Mouse (Mus musculus) urinary bladder, postnatal 14 days (tissue): Measurements from ENCODE around the gene Pax9.

Experiments
- DNase-seq: peaks from one replicate; pipeline ENCODE4 v3.0.0; 2021; ENCODE audit warnings: low spot score

Gene Pax9

GRCm38 (mm10) chr12:56697011-56697740, 5.6 kb downstream of the Pax9 start:
- no peak for DNase-seq

- DNase-seq, result no peak
These were observed 6.2 kb downstream of the Pax9 start for GRCm38 (mm10) chr12:56697785-56698184.

DNA sequence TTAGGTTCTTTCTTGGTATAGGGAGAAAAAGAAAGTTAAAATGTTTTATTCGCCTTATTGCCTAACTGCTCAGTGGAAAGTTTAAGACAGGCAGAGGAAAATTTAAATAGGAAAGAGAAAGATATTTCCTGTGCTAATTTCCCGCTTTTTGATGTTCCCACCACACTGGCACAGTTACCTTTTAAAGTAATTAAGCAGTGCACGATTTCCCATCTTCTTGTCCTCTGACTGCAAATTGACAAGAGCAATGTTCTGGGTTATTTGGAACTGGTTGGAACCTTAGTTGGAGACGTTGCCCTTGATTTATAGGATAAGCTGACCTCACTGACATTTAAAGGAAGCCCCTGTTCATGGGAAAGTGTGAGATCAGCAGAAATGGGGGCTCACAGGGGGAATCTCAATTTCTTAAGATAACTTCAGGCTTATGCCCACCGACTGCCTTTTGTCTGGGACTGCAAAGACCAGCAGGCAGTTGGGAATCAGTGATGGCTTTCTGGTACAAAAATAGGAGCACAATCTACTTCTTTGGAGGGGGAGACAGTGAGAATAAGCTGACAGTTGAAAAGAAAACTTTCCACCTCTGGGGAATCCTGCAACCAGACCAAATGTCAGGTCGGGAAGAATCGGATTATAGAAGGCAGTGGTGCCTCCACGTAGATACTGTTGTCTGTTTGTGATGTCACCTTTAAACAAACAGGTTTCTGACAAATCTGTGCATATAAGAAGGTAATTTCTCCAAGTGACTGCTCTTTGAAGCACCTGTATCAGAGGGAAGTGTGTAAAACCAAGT, 6.8 kb downstream of the Pax9 start:
- DNase-seq, result no peak

DNA sequence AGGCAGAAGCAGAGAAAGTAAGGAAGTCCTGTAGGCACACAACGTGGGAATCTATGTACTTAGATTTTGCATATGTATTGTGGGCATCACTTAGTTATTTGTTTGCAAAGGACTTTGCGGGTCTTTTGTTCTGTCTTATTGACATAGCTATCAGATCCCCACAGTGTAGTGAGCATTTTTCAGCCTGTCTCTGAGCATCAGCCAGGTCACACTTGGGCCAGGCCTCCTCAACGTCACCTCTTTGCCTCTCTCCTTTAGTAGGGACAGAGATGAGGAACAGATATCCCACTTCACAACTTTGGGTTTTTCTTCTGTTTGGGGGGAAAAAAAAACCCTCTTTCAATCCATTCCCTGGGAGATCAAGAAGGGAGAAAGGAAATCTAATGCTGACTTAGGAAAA, 7.8 kb downstream of the Pax9 start:
- DNase-seq, result no peak

DNA sequence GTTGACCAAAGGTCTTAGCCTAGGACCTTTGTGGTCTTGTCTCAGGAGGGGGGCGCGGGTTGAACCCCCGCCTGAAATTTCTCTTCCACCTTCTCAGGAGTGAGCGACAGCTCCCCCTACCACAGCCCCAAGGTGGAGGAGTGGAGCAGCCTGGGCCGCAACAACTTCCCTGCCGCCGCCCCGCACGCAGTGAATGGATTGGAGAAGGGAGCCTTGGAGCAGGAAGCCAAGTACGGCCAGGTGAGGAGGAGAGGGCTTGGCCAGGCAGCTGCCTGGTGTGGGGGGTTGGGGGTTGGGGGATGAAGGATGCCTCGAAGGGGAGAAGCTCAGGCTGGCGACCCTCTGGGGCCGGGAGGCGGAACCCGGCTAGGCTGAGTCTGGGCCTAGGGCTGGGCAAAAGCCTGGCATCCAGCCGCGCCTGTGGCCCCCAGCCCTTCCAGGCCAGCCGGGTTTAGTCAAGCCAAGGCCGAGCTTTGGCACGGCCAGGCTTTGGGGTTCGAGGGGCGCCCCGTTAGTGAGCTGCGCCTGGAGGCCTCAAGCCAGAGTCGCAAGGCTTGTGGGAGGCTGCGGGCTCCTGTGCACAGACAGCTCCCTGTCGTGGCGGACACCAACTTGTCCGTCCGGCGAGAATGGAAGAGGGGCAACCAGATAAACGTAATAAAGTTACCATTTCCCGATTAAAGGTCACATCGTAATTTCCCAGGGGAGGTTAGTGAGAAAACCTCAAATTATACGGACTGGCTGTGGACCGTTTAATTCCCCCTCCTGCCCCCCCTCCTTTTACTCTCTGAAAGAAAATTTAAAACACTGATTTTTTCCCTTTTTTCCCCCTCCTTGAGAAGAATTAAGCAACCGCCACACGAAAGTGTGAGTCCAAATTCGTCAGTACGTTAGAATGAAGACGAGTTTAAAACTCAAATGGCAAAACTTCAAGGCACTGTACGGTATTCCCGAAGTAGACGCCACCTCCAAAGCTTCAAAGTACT, 8.6 kb downstream of the Pax9 start:
- DNase-seq, result no peak

DNA sequence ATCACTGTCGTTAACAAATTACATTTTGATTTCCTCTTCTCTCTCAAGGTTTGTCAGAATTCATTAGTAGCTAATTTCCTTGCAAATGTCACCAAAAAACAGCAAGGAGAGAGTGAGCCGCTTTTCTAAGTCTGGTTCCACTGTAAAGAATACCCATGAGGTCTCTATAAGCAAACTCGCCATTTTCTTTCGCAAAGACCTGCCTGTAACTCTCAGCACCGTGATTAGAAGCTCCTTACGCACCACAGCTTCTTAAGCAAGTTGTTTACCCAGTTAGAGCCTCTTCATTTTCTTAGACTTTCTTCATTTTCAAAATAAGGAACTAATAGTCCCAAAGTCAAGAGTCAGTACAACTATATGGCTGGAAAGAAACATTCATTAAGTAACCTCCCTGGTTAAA, 9.4 kb downstream of the Pax9 start:
- no peak for DNase-seq

DNA sequence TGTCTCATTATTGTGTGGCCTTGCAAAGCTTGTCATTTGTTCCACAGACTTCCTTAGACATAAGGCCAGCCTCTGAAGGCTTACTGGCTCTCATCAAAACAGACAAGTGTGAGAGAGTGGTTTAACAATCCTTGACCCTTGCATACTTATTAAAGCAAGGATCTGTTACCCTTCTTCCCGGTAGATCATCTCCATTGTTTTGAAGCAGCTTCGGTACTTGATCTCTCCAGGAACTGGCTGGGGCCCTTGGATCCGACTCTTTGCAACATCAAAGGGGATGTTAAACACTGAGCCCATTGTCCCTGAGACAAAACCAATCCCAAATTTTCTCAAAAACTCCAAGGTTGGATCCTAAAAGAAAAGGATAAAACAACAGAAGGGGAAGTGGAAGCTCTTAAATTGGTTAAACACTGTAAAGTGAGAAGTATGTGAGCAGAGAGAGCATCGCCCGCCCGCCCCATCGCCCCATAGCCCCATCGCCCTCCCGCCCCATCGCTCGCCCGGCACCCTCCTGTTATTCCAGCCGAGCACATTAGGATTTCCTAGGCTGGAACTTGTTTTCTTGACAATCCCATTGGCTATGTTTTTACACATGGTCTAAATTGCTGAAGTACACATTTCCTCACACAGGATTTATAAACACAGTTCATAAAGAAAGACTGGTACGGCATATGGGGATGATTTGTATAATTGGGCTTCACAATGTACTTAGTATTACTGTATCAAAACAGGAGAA, 26.6 kb downstream of the Pax9 start:
- no peak for DNase-seq

GRCm38 (mm10) chr12:56718707-56719051, 27.1 kb downstream of the Pax9 start:
- DNase-seq, result no peak

DNA sequence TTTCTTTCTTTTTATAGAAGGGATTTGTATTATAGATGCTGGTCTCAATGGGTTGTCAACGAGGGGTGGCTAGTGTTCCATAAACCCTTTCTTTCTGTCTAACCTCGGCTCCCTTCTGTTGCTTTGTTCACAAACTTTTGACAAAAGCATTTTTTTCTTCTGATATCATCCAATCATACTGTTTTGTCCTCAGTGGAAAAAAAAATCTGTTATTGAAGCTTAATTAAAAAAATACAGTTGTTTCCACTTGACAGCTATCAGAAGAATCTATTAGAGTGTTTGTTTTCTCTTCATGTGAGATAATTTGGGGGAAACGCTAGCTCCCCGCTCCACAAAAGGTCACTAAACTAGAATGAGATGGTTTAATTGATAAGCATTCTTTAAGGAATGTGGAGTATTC, 36.1 kb downstream of the Pax9 start:
- DNase-seq, result no peak

DNA sequence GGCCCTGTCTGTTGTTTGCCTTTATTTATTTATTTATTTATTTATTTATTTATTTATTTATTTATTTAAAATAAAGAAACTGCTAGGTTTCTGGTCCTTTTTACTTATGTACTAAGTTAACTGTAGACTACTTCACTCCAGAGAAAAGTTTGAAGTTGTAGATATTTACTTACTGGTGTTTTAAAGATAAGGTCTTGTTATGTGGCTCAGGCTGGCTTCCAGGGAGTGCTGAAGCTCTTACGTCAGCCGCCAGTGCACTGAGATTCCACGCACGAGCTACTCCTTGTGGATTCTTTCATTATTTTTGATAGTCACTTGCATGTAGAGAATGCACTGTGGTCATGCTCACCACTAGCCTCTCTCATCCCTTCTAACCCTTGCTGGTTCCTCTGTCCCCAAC, 45.5 kb downstream of the Pax9 start:
- DNase-seq, result no peak
